Mouse (Mus musculus) brain, embryonic 14.5 days (tissue): ENCODE results near the gene Dnah2.

ENCODE experiments used
- CTCF ChIP-seq: fragments of 200-500 bp; IDR thresholded peaks from 2 replicates; pipeline ENCODE4 v1.5.1; 2012; ENCODE audit warnings: inconsistent platforms, mild to moderate bottlenecking, moderate library complexity, borderline replicate concordance; ENCODE audit not compliant: insufficient read depth, insufficient read length; ENCODE audit errors: extremely low read depth
- POLR2A ChIP-seq: fragments of 200-500 bp; IDR thresholded peaks from 2 replicates; pipeline ENCODE4 v1.6.1; 2012; ENCODE audit warnings: mild to moderate bottlenecking, inconsistent platforms, borderline replicate concordance; ENCODE audit not compliant: poor library complexity, insufficient read depth, insufficient read length, severe bottlenecking; ENCODE audit errors: extremely low read depth

DNA sequence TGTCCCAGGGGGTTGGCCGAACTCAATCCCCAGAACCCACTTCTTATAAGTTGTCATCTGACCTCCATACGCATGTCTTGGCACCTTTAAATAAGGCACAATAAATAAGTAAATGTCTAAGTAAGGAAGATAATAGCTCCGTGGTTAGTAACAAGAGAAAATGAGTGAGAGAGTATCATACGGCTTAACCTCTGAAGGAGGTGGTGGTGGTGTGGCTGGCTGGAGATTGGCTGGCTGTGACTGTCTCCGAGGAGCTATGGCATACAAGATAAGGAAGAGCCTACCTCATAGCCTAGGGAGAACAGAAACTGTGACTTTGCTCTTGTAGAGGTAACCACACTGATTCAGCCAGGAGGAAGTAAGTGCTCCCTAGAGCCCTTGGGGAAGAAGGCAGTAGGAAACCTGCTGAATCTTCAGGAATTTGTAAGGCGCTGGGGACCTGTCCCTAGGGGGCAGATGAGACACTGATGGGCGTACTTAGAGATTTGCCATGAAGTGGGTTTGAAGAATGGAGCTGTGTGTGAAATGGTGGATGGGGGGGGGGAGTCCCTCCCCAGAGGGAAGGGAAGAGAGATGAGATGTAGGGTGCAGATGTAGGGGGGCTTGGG, 36.9 kb upstream of the Dnah2 start:
- TF ChIP-seq POLR2A (no peak), CTCF (no peak)
